Mouse (Mus musculus): ENCODE results near the gene Svop. TPM values are rescaled to one million over a fixed set of nuclear protein-coding genes. Genes with fewer than 3 reads are reported as not detected.
A peak's percentile ranks its signal among the peaks of the same experiment; 100 is the strongest.

Svop gene
- polyA plus RNA-seq, 1 experiment from 2014 or later, result 83.2 TPM

- no peaks in the 10 kb centered on the region for H3K9me3 ChIP-seq
- H3K4me1 ChIP-seq (replicated peaks), result peaks cover 4% of the 10 kb centered on the region
- peaks cover 68% of the 10 kb centered on the region for H3K36me3 ChIP-seq
- ATAC-seq (ENCODE audit: low FRiP score), result no peak
- no peak overlapping the region for H3K27ac ChIP-seq
- 32% methylated on average over 7 of the region's 8 CpGs for WGBS
- H3K9ac ChIP-seq, result no peak overlapping the region
- 0 out of 2 replicates have a peak, but pooled peaks cover 5% of the 10 kb centered on the region for H3K27me3 ChIP-seq
- no peak overlapping the region for H3K4me2 ChIP-seq
- H3K4me3 ChIP-seq, result no peak overlapping the region
These were observed 50.9 kb downstream of the Svop start for GRCm38 (mm10) chr5:114040508-114040907.

- H3K27ac ChIP-seq, result no peak overlapping the region
- H3K27me3 ChIP-seq, result no peaks in the 10 kb centered on the region
- H3K9ac ChIP-seq, result no peak overlapping the region
- H3K4me3 ChIP-seq, result no peak overlapping the region
- H3K36me3 ChIP-seq, result peaks cover 66% of the 10 kb centered on the region
- H3K9me3 ChIP-seq, result no peaks in the 10 kb centered on the region
- no peak overlapping the region for H3K4me2 ChIP-seq
- WGBS, result 40% methylated on average over 10 of the region's 10 CpGs
- ATAC-seq (ENCODE audit: low FRiP score), result no peak
- no peaks in the 10 kb centered on the region; the same call in 1 of the 2 replicates for H3K4me1 ChIP-seq (replicated peaks)
These were observed 56.3 kb downstream of the Svop start for GRCm38 (mm10) chr5:114035111-114035510.

- no peak for ATAC-seq (ENCODE audit: low FRiP score)
- Histone ChIP-seq H3K4me1 (replicated peaks) (no peaks in the 10 kb centered on the region; the same call in 1 of the 2 replicates), H3K9ac (no peak overlapping the region), H3K36me3 (peaks cover 73% of the 10 kb centered on the region), H3K9me3 (no peaks in the 10 kb centered on the region), H3K27me3 (no peaks in the 10 kb centered on the region), H3K4me2 (no peak overlapping the region), H3K27ac (no peak overlapping the region), H3K4me3 (no peak overlapping the region)
- WGBS, result 87% methylated on average over 7 of the region's 7 CpGs
These were observed 57.0 kb downstream of the Svop start for GRCm38 (mm10) chr5:114034393-114034792.

GRCm38 (mm10) chr5:114032161-114032763 lies 59.1 kb downstream of the Svop start:
- no peak overlapping the region for H3K4me2 ChIP-seq
- H3K4me1 ChIP-seq (replicated peaks), result no peaks in the 10 kb centered on the region; the same call in 1 of the 2 replicates
- H3K27me3 ChIP-seq, result no peaks in the 10 kb centered on the region
- peaks cover 78% of the 10 kb centered on the region for H3K36me3 ChIP-seq
- ATAC-seq (ENCODE audit: low FRiP score), result no peak
- no peak overlapping the region for H3K27ac ChIP-seq
- H3K4me3 ChIP-seq, result no peak overlapping the region
- 87% methylated on average over 3 of the region's 3 CpGs for WGBS
- H3K9me3 ChIP-seq, result no peaks in the 10 kb centered on the region
- no peak overlapping the region for H3K9ac ChIP-seq

GRCm38 (mm10) chr5:114030652-114031051 lies 60.7 kb downstream of the Svop start:
- H3K9me3 ChIP-seq, result no peaks in the 10 kb centered on the region
- WGBS, result 92% methylated on average over 12 of the region's 12 CpGs
- ATAC-seq (ENCODE audit: low FRiP score), result no peak
- H3K36me3 ChIP-seq, result peaks cover 75% of the 10 kb centered on the region
- no peaks in the 10 kb centered on the region; the same call in 1 of the 2 replicates for H3K4me1 ChIP-seq (replicated peaks)
- no peak overlapping the region for H3K4me3 ChIP-seq
- H3K4me2 ChIP-seq, result no peak overlapping the region
- no peak overlapping the region for H3K9ac ChIP-seq
- no peak overlapping the region for H3K27ac ChIP-seq
- H3K27me3 ChIP-seq, result no peaks in the 10 kb centered on the region

GRCm38 (mm10) chr5:114028111-114028510 lies 63.3 kb downstream of the Svop start:
- Histone ChIP-seq H3K36me3 (peaks cover 59% of the 10 kb centered on the region), H3K4me1 (replicated peaks) (peaks cover 9% of the 10 kb centered on the region), H3K27ac (no peak overlapping the region), H3K9me3 (no peaks in the 10 kb centered on the region), H3K9ac (no peak overlapping the region), H3K27me3 (no peaks in the 10 kb centered on the region), H3K4me3 (no peak overlapping the region), H3K4me2 (no peak overlapping the region)
- WGBS, result 86% methylated on average over 12 of the region's 12 CpGs
- no peak for ATAC-seq (ENCODE audit: low FRiP score)

- H3K9ac ChIP-seq, result no peak overlapping the region
- no peak overlapping the region for H3K4me2 ChIP-seq
- 93% methylated on average over 12 of the region's 12 CpGs for WGBS
- peaks cover 9% of the 10 kb centered on the region for H3K4me1 ChIP-seq (replicated peaks)
- peaks cover 52% of the 10 kb centered on the region for H3K36me3 ChIP-seq
- no peak overlapping the region for H3K27ac ChIP-seq
- no peak overlapping the region for H3K4me3 ChIP-seq
- H3K27me3 ChIP-seq, result no peaks in the 10 kb centered on the region
- H3K9me3 ChIP-seq, result no peaks in the 10 kb centered on the region
- ATAC-seq (ENCODE audit: low FRiP score), result no peak
These were observed 64.0 kb downstream of the Svop start for GRCm38 (mm10) chr5:114027217-114027944.

- Histone ChIP-seq H3K4me2 (peak overlapping the region; percentile 9; the same call in 1 of the 2 replicates), H3K4me1 (replicated peaks) (peaks cover 9% of the 10 kb centered on the region), H3K4me3 (no peak overlapping the region), H3K9ac (no peak overlapping the region), H3K27ac (no peak overlapping the region), H3K9me3 (no peaks in the 10 kb centered on the region), H3K36me3 (peaks cover 28% of the 10 kb centered on the region), H3K27me3 (no peaks in the 10 kb centered on the region)
- peak; percentile 46; the same call in 1 of the 2 replicates for ATAC-seq (ENCODE audit: low FRiP score)
- WGBS, result 10% methylated on average over 10 of the region's 10 CpGs
These were observed 66.5 kb downstream of the Svop start for GRCm38 (mm10) chr5:114024885-114025284.

GRCm38 (mm10) chr5:114024390-114024789 lies 67.0 kb downstream of the Svop start:
- 71% methylated on average over 6 of the region's 6 CpGs for WGBS
- Histone ChIP-seq H3K4me3 (no peak overlapping the region), H3K9ac (no peak overlapping the region), H3K9me3 (no peaks in the 10 kb centered on the region), H3K27ac (no peak overlapping the region), H3K36me3 (peaks cover 23% of the 10 kb centered on the region), H3K4me2 (0 out of 2 replicates have a peak overlapping the region, but pooled peaks have one; percentile 9), H3K27me3 (no peaks in the 10 kb centered on the region), H3K4me1 (replicated peaks) (peaks cover 9% of the 10 kb centered on the region)
- ATAC-seq (ENCODE audit: low FRiP score), result no peak

- Histone ChIP-seq H3K36me3 (no peaks in the 10 kb centered on the region), H3K4me2 (no peak overlapping the region), H3K27me3 (no peaks in the 10 kb centered on the region), H3K9me3 (no peaks in the 10 kb centered on the region), H3K4me3 (no peak overlapping the region), H3K27ac (no peak overlapping the region), H3K9ac (no peak overlapping the region), H3K4me1 (replicated peaks) (no peaks in the 10 kb centered on the region)
- WGBS, result 71% methylated on average over 7 of the region's 7 CpGs
- ATAC-seq (ENCODE audit: low FRiP score), result no peak
These were observed 76.2 kb downstream of the Svop start for GRCm38 (mm10) chr5:114015121-114015520.

- no peak overlapping the region for H3K27ac ChIP-seq
- H3K9ac ChIP-seq, result no peak overlapping the region
- WGBS, result 83% methylated on average over 4 of the region's 4 CpGs
- no peaks in the 10 kb centered on the region for H3K9me3 ChIP-seq
- H3K4me1 ChIP-seq (replicated peaks), result 0 out of 2 replicates have a peak, but pooled peaks cover 5% of the 10 kb centered on the region
- no peaks in the 10 kb centered on the region for H3K36me3 ChIP-seq
- H3K27me3 ChIP-seq, result no peaks in the 10 kb centered on the region
- ATAC-seq (ENCODE audit: low FRiP score), result no peak
- H3K4me3 ChIP-seq, result no peak overlapping the region
- H3K4me2 ChIP-seq, result no peak overlapping the region
These were observed 82.3 kb downstream of the Svop start for GRCm38 (mm10) chr5:114009049-114009448.

GRCm38 (mm10) chr5:114007753-114008453 lies 83.5 kb downstream of the Svop start:
- H3K27ac ChIP-seq, result no peak overlapping the region
- H3K4me1 ChIP-seq (replicated peaks), result 0 out of 2 replicates have a peak, but pooled peaks cover 5% of the 10 kb centered on the region
- H3K9ac ChIP-seq, result no peak overlapping the region
- no peak overlapping the region for H3K4me2 ChIP-seq
- H3K4me3 ChIP-seq, result no peak overlapping the region
- no peaks in the 10 kb centered on the region for H3K27me3 ChIP-seq
- 77% methylated on average over 12 of the region's 12 CpGs for WGBS
- no peaks in the 10 kb centered on the region for H3K9me3 ChIP-seq
- no peaks in the 10 kb centered on the region for H3K36me3 ChIP-seq
- ATAC-seq (ENCODE audit: low FRiP score), result no peak
